Mouse (Mus musculus): ENCODE measurements at regions not wholly inside any gene's neighbourhood (a gene's known extent, or its start where the extent isn't known, plus 50 kb on each side); places are given as distances from the start of the nearest gene placed in this dataset.

DNA sequence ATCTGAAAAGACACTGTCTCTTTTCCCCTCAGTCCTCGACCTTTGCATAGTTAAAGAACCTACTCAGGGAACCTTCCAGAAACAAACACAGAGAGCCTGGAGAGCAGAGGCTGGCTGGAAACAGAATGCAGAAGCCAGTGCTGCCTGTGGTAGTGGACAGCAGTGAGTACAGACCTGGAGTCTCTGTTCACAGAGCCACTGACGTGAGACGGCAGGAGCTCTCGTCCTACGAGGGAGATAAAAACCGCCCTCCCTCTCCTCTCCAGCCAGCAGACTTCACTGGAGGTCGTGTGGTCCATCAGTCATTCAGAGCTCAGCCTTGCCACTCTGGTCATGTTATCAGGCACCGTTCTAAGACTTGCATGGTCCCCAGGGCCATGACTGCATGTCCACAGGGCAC, 138.5 kb upstream of the Cdh4 start:
- no peak overlapping the region for H3K4me2 ChIP-seq (replicated peaks; ENCODE audit: low read depth, low read length, severe bottlenecking)
- no peaks in the 10 kb centered on the region for H3K9me3 ChIP-seq (ENCODE audit: control insufficient read depth, low read length)
- no peaks in the 10 kb centered on the region for H3K36me3 ChIP-seq (ENCODE audit: control insufficient read depth, insufficient read depth, low read length)
- no peak for ATAC-seq (ENCODE audit: low FRiP score, low read depth)
- H3K4me1 ChIP-seq (ENCODE audit: control insufficient read depth, insufficient read depth, low read length) = no peaks in the 10 kb centered on the region
- 40% methylated on average over 8 of the region's 8 CpGs for WGBS
- no peaks in the 10 kb centered on the region for H3K27me3 ChIP-seq (ENCODE audit: control insufficient read depth, insufficient read depth, low read length)
- H3K27ac ChIP-seq (replicated peaks; ENCODE audit: low read depth, low read length) = no peak overlapping the region
- no peak for DNase-seq (ENCODE audit: low spot score)
- H3K4me3 ChIP-seq (replicated peaks; ENCODE audit: low read length) = no peak overlapping the region
- TF ChIP-seq POLR2A (IDR thresholded peaks at IDR 0.05; ENCODE audit: borderline replicate concordance, extremely low read depth, insufficient read depth, insufficient read length) = no peak
- H3K9ac ChIP-seq (ENCODE audit: low read depth, low read length, severe bottlenecking) = no peak overlapping the region

DNA sequence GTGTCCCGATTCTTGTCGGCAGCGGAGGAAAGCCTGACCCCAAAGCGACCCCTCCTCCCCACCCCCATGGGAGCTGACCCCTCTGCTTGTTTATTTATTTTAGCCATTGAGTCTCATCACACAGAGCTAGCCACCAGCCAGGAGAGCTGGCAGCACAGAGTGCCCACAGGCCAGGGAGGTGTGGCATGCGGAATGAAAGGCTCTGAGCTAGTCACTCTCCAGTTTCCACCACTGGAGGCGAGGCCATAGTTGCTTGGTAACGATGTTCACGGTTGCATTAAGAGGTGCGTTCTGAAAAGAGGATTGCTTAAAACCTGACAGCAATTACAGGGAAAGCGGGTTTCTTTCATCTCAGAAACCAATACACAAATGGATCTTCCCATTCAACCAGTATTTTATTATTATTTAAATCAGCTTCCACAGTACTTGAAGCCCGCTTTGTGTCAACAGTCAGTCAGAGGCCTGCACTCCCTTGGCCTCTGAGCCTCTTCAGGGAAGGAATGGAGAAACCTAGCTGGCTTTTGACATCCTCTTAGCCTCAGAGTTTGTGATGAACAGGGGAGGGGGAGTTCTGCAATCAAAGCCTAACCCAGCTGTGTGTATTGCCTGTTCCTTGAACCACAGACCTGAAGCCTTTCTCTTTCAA, 134.8 kb upstream of the Cdh4 start:
- H3K9me3 ChIP-seq (ENCODE audit: control insufficient read depth, low read length) = no peaks in the 10 kb centered on the region
- H3K9ac ChIP-seq (ENCODE audit: low read depth, low read length, severe bottlenecking) = no peak overlapping the region
- no peaks in the 10 kb centered on the region for H3K4me1 ChIP-seq (ENCODE audit: control insufficient read depth, insufficient read depth, low read length)
- no peaks in the 10 kb centered on the region for H3K36me3 ChIP-seq (ENCODE audit: control insufficient read depth, insufficient read depth, low read length)
- no peak overlapping the region for H3K4me2 ChIP-seq (replicated peaks; ENCODE audit: low read depth, low read length, severe bottlenecking)
- H3K27me3 ChIP-seq (ENCODE audit: control insufficient read depth, insufficient read depth, low read length) = no peaks in the 10 kb centered on the region
- DNase-seq (ENCODE audit: low spot score) (no peak), ATAC-seq (ENCODE audit: low FRiP score, low read depth) (no peak)
- 19% methylated on average over 11 of the region's 11 CpGs for WGBS
- no peak overlapping the region for H3K27ac ChIP-seq (replicated peaks; ENCODE audit: low read depth, low read length)
- no peak for TF ChIP-seq POLR2A (IDR thresholded peaks at IDR 0.05; ENCODE audit: borderline replicate concordance, extremely low read depth, insufficient read depth, insufficient read length)
- H3K4me3 ChIP-seq (replicated peaks; ENCODE audit: low read length) = no peak overlapping the region

DNA sequence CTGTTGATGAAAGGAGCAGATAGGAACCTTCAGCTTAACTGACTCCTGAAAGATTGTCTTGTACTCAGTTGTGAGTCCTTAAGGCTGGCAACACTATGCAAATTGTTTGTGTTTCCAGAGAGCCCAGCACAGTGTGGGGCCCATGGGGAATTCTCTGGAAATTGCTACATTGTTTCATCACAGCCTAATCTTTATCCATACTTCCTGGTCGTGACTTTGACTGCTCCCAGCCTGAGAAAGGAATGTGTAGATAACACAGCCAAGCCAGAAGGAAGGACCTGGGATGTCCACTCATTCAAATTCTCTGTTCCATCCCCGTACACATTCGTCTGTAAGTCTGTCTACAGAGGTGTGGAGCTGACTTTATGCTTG, 134.3 kb upstream of the Cdh4 start:
- no peaks in the 10 kb centered on the region for H3K36me3 ChIP-seq (ENCODE audit: control insufficient read depth, insufficient read depth, low read length)
- no peaks in the 10 kb centered on the region for H3K9me3 ChIP-seq (ENCODE audit: control insufficient read depth, low read length)
- 58% methylated on average over 3 of the region's 3 CpGs for WGBS
- H3K9ac ChIP-seq (ENCODE audit: low read depth, low read length, severe bottlenecking) = no peak overlapping the region
- no peak overlapping the region for H3K4me2 ChIP-seq (replicated peaks; ENCODE audit: low read depth, low read length, severe bottlenecking)
- no peaks in the 10 kb centered on the region for H3K27me3 ChIP-seq (ENCODE audit: control insufficient read depth, insufficient read depth, low read length)
- H3K4me3 ChIP-seq (replicated peaks; ENCODE audit: low read length) = no peak overlapping the region
- no peak overlapping the region for H3K27ac ChIP-seq (replicated peaks; ENCODE audit: low read depth, low read length)
- no peaks in the 10 kb centered on the region for H3K4me1 ChIP-seq (ENCODE audit: control insufficient read depth, insufficient read depth, low read length)
- no peak for TF ChIP-seq POLR2A (IDR thresholded peaks at IDR 0.05; ENCODE audit: borderline replicate concordance, extremely low read depth, insufficient read depth, insufficient read length)
- DNase-seq (ENCODE audit: low spot score) = no peak
- no peak for ATAC-seq (ENCODE audit: low FRiP score, low read depth)

DNA sequence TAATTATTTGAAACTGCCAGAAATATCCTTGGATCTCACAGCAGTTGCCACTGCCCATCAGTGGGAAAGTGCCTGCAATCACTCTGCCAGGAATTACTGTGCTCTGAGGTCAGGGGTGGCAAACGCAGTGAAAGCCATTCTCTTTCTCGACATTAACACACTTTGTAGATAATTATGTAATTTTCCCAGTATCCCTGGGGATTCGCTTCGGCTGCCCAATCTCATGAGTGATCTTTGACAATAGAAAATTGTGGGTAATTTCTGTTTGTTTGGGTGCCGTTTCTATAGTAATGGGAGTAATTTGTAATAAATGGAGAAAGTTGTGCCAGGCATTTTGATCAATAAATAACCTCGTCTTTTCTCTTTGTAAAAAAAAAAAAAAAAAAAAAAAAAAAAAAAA, 124.2 kb upstream of the Cdh4 start:
- ATAC-seq (ENCODE audit: low FRiP score, low read depth) = no peak
- no peak for TF ChIP-seq POLR2A (IDR thresholded peaks at IDR 0.05; ENCODE audit: borderline replicate concordance, extremely low read depth, insufficient read depth, insufficient read length)

DNA sequence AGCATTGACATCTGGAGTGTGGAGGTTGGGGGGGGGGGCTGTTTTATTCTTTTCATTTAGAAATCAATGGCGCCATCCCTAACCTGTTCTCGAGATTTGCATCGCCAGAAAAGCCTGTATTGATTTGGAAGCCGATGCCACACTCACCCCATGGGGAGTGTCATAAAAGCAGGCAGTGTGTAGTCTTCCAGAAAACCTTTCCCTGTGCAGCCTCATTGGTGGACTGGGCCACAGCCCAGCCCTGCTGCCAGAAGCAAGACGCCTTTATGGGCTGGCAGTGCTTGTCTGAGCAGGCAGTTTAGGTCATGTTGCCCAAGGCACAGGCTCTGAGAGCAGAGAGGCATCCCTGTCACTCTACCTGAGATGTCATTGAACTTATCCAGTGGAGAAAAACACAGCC, 117.0 kb upstream of the Cdh4 start:
- Histone ChIP-seq H3K9ac (ENCODE audit: low read depth, low read length, severe bottlenecking) (no peak overlapping the region), H3K4me3 (replicated peaks; ENCODE audit: low read length) (no peak overlapping the region), H3K27me3 (ENCODE audit: control insufficient read depth, insufficient read depth, low read length) (no peaks in the 10 kb centered on the region), H3K4me1 (ENCODE audit: control insufficient read depth, insufficient read depth, low read length) (no peaks in the 10 kb centered on the region), H3K4me2 (replicated peaks; ENCODE audit: low read depth, low read length, severe bottlenecking) (no peak overlapping the region), H3K36me3 (ENCODE audit: control insufficient read depth, insufficient read depth, low read length) (no peaks in the 10 kb centered on the region), H3K9me3 (ENCODE audit: control insufficient read depth, low read length) (no peaks in the 10 kb centered on the region), H3K27ac (replicated peaks; ENCODE audit: low read depth, low read length) (no peak overlapping the region)
- WGBS = 46% methylated on average over 5 of the region's 5 CpGs
- no peak for TF ChIP-seq POLR2A (IDR thresholded peaks at IDR 0.05; ENCODE audit: borderline replicate concordance, extremely low read depth, insufficient read depth, insufficient read length)
- DNase-seq (ENCODE audit: low spot score) (no peak), ATAC-seq (ENCODE audit: low FRiP score, low read depth) (no peak)

More for the DNA sequence above, 124.2 kb upstream of the Cdh4 start:
- no peak overlapping the region for H3K9ac ChIP-seq (ENCODE audit: low read depth, low read length, severe bottlenecking)
- H3K4me1 ChIP-seq (ENCODE audit: control insufficient read depth, insufficient read depth, low read length) = no peaks in the 10 kb centered on the region
- DNase-seq (ENCODE audit: low spot score) = no peak
- WGBS = 75% methylated on average over 6 of the region's 6 CpGs
- H3K9me3 ChIP-seq (ENCODE audit: control insufficient read depth, low read length) = no peaks in the 10 kb centered on the region
- H3K36me3 ChIP-seq (ENCODE audit: control insufficient read depth, insufficient read depth, low read length) = no peaks in the 10 kb centered on the region
- H3K27me3 ChIP-seq (ENCODE audit: control insufficient read depth, insufficient read depth, low read length) = no peaks in the 10 kb centered on the region
- no peak overlapping the region for H3K27ac ChIP-seq (replicated peaks; ENCODE audit: low read depth, low read length)
- H3K4me3 ChIP-seq (replicated peaks; ENCODE audit: low read length) = no peak overlapping the region
- no peak overlapping the region for H3K4me2 ChIP-seq (replicated peaks; ENCODE audit: low read depth, low read length, severe bottlenecking)

All from limb, embryonic 14.5 days (tissue).